Mouse (Mus musculus): Measurements from ENCODE around the gene Foxs1.

The Foxs1 gene

DNA sequence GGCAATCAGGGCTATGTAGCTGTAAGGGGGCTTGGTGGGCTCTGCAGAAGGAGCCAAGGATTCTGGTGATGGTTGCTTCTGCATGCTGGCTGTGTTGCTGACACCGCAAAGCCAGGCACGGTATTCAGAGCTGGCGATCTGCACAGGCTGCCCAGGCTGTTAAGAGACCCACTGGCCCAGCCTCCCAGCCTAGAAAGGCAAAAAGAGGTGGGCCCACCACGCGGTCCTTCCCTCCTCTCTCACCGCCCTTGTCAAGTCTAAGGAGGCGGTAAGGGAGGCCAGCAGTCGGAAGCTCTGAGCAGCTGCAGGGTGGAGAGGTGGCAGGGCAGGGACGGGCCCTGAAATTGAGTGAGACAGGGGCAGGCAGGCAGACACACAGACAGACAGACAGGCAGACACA lies at the start of gene Foxs1:
TSS of gene Foxs1 (minus strand) at position 161 of the 400 bp plus-strand sequence.
- DNase-seq (ENCODE audit: extremely low spot score, low read depth, low spot score): no peak

DNA sequence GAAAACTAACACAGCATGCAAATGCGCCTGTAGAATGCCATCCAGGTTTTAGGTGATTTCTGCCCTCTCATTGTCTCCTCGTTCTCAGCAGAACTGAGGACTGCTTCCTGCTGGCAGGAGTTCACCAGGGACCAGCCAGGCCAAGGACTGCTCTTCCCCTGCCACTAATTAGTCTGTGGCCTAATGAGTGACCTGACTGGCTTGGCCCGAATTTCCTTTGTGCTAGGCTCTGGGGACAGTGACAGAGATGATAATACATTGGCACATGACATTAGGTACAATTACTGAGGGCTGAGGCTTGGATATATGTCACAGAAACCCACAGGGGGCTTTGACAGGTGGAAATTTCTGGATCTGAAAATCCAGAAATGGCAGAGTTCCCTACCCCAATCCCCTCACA lies 44.0 kb upstream of the Foxs1 start:
- no peak for DNase-seq (ENCODE audit: extremely low spot score, low read depth, low spot score)

DNA sequence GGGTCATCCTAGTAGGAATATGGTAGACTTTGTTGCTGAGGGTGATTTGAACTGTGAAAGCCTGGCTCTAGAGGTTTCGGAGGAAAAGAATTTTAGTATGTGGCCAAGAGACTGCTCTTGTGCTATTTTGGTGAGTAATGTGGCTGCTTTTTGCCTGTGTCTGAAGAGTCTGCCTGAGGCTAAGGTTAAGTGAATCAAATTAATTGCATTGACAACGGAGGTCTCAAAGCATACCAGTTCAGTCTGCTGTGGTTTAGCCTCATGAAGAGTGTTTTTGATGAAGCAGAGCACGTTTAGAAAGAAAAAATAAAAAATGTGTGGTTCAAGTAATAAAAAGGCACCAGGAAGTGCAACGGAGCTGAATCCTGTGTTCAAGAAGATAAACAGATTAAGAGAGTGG lies 32.5 kb upstream of the Foxs1 start:
- DNase-seq (ENCODE audit: extremely low spot score, low read depth, low spot score): no peak

DNA sequence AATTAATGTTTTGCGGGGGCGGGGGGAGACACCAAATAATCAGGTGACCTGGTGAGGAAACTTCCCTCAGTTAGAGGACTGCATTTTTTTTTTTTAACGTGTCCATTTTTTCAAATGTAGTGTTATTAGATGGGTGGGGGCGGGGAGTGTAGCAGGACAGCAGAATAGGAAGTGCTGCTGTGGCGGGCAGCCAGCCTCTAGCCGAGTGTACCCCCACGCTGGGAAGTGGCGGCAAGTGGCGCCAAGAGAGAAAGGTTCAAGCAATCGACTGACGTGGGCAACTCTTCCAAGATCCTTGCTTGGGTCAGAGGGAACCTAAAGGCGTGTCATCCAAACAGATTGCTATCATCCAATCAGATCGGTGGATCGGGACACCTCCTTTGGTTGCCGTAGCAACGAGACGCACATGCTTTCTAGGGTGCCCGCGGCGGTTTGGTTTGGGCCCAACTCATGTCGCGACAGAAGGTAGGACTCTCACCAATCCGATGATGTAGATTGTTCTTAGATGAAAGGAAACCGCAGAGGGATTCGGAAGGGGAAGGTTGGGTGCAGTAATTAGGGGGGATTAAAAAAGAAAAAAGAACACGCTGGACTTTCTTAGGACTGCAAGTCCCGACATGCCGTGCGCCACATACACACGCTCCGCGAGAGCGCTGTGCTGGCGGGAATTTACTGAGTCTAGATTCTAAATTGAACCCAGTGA lies 29.2 kb upstream of the Foxs1 start, which contains the start of gene Ttll9:
TSS of gene Ttll9 (plus strand) at position 395 of the 703 bp plus-strand sequence.
- DNase-seq (ENCODE audit: extremely low spot score, low read depth, low spot score): peak; percentile 77

DNA sequence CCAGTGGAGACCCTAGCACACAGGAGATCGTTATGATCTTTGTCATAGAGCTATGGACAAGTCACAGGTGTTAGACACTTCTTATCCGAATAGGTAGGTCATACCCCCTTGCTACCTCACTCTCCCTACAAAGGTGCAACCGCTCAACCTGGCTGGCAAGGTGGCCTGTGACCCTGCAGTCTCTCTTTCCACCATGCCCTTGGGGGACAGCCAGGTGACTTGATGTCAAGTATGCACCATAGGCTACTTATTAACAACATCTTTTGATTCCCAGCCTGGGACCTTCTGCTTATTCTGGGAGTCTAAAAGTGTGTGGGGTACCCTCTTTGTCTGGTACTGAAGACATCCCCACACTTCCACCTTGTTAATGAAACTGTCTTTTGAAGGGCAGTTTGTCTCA lies 25.1 kb upstream of the Foxs1 start:
- no peak for DNase-seq (ENCODE audit: extremely low spot score, low read depth, low spot score)

DNA sequence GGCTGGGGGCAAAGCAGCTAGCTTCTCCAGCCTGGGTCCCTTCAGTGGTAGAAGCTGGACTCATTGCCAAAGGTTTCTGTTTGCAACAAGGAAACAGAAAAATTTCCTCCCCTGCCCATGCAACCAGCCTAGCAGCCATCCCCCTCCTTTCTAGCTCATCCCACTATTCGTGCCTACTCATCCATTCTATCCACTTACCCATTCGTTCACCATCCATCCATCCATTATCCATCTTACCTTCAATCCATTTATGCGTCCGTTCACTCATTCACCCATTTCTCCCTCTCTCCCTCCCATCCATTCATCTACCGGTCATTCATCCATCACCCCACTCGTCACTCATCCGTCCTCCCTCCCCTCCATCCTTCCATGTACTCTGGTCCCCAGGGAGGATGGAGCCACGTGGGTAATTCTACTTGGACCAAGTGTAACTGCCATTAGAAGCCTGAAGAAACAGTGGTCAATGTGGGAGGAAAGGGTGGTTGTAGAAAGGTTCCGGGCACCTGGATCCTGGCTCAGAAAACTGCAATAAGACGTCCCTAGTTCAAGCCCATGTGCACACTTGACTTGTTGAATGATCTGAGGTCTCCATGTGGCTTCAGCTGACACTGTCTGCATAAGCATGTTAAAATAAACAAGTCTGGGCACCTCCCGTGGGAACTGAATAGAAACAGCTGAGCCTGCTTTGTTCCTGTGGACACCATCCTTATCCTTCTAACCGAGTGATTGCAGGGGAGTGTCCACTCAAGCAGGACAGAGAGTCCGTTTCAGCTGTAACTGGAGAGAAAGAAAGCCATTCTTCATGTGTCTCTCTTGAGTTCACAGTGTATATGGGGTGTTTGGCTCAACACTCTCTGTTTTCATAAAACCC lies 19.1 kb upstream of the Foxs1 start:
- DNase-seq (ENCODE audit: extremely low spot score, low read depth, low spot score): no peak

DNA sequence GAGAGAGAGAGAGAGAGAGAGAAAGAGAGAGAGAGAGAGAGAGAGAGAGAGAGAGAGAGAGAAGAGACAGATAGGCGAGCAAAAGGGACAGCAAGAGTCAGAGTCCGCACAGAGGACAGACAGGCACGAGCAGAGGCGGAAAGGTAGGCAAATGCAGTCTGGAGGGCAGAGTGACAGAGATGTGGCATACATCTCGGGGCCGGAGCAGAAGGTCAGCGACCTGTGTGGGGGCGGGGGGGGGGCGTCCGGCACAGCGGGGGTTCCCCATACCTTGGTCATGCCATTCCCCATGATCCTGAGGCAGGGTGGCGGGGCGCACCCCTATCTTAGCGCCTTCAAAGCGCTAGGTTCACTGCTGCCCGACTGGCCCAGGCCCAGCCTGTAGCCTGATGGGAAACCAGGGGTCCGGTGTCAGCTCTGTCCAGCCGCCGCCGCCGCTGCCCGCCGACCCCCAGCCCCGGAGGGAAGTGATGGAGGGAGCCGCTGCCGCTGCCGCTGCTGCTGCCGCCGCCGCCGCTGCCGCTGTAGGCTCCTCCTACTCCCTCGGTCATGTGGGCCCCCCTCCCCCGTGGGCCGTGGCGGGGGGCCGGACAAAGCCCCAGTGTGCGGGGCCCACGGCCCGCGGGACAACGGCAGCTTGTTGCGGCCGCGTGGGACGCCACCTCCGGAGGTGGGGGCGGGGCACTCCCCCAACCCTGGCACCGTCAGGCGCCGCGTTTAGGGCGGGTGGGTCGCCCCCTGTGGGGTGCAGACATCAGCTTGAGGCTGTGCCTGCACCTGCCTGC lies 18.2 kb upstream of the Foxs1 start, which contains the start of gene Dusp15:
TSS of gene Dusp15 (minus strand) at position 634 of the 785 bp plus-strand sequence.
- no peak for DNase-seq (ENCODE audit: extremely low spot score, low read depth, low spot score)

DNA sequence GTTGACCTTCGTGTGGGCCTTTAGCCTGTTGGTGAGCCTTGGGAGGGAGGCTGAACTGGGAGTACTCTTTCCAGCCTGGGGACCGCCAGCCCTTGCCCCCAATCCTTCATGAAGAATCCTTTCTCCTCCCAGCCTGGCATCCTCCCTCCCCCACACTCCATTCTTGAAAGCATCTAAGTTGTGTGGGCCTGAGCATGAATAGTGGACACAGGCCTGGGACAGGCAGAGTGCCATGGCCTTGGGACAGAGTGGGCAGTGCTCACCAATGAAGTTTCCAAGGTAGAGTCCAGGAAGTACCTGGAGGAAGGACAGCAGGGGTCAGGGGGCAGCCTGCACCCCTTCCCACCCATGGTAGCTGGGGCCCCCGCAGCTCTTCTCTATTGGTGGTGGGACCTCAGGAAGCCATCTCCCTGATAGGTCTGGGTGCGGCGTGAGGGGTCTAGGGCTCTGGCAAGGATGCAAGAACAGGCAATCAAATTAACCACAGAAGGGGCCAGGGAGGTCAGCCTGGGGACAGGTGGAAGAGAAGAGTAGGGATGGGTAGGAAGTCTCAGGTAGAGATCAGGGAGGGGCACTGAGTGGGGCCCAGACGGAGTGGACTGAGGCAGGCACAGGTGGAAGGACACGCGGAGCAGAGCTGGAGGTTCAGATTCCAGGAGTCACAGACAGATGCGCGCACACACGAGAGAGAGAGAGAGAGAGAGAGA lies 17.5 kb upstream of the Foxs1 start:
- DNase-seq (ENCODE audit: extremely low spot score, low read depth, low spot score): no peak

DNA sequence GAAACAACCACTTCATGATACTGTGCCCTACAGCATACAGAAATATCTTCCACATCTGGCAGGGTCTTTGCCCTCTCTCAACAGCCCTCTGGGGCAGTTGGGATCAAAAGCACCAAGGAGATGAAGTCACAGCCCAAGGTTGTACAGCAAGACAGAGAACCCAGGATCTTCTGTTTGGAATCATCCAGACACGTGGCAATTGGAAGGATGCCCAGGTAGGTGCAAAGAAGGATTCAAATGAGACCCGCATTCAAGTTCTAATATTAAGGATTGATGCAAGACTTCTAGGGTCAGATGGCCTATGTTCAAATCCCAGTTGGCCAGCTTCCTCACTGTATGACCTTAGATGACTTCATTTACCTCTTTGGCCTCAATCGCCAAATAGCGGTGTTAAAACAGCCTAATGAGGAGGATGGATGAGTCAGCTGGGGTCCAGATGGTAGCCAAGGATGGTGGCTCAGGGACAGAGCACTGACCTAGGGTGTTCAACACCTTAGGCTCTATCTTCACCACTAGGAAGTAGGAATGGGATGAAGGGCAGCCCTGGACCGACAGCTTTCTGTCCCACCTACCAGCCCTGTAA lies 15.5 kb upstream of the Foxs1 start:
- no peak for DNase-seq (ENCODE audit: extremely low spot score, low read depth, low spot score)

DNA sequence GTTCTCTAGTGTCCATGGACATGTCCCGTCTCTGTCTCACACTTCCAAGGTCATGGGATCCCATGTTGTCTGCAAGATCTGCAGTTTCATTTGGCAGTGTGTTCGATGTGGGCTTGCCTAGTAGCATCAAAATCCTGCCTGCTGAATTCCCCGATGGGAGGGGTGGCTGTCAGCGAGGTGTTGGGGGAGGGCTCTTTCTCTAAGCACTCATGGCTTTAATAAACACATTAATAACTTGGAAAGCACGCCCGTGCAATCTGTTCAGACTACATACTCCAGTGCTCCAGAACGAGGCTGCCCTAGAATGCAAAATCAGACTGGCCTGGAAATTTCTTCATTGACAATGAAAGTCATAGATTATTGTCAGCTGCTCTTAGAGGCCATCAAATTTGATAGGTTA lies 14.1 kb upstream of the Foxs1 start:
- no peak for DNase-seq (ENCODE audit: extremely low spot score, low read depth, low spot score)

DNA sequence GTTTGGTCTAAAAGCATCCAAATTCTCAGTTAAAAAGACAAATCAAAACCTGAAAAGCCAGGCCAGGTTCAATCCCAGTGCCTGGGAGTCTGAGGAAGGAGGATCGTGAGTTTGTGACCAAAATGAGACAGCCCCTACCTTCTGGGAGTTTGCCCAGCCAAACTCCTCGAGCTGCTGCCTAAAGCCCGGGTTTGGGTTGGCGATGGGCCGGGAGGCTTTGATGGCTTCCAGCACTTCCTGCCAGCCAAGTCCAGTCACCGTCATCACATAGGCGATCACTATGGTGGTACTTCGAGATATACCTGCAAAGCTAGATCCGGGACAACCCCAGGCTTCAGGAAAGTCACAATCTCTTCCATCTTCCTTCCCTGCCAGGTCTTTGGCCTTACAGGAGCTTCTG lies 11.0 kb upstream of the Foxs1 start:
- no peak for DNase-seq (ENCODE audit: extremely low spot score, low read depth, low spot score)

DNA sequence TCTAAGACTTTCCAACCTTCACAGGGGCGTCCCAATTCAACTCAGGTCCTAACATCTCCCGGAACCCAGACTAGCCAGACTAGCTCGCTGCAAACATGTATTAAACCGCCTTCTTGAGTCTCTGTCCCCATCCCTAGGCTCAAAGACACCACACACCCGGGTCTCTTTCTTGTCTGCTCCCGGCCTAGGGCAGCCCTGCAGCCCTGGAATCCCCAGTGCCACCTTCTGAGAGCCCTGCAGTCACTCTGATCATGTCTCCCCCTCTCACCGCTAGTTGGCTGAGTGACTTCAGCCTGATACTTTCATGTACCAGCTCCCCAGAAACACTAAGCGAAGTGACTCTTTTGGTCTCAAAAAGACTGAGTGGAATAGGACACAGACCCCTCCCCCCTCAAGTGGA lies 10.6 kb upstream of the Foxs1 start:
- no peak for DNase-seq (ENCODE audit: extremely low spot score, low read depth, low spot score)

DNA sequence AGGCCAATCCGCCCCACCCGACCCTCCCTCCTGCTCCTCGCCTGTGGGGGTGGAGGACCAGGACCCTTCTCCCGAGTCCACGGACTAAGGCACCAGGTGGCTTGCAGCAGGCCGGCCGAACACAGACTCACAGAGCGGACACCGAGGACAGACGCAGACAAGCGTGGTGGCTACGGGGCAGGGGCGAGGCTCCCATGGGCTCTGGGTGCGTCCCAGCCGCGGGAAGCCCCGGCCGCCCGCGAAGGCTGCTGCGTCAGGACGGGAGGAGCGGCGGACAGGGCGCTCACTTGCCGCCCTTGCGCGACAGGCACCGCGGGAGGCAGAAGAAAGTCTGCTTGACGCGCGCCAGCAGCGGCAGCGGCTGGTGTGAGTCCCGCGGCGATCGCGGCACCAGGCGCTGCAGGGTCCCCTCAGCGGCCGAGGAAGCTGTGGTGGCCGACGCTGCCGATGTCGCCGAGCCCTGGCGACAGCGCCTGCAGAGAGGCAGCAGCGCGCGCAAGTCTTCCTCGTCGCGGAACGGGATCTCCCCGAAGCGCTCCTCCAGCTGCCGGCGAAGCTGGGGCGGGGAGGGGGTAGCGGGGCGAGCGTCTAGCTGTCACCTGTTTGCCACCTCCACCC lies 10.0 kb upstream of the Foxs1 start:
- no peak for DNase-seq (ENCODE audit: extremely low spot score, low read depth, low spot score)

DNA sequence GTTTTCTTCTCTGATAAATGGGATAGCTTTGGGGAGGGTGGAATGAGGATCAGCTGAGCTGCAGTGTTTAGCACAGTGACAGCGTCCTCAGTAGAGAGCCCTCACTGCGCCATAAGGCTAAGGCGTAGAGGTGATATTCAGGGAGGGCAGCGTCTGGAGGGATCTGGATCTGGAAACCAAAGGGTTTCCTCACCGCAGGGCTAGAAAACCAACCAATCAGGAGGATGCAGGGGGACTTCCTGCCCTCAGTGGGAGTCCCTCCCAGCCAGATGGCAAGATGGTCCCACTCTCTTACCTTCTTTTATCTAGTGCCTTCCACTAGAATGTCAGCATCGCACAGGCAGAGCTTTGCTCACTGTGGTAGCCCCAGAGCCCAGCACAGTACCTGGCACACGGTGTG lies 8.8 kb upstream of the Foxs1 start:
- no peak for DNase-seq (ENCODE audit: extremely low spot score, low read depth, low spot score)

DNA sequence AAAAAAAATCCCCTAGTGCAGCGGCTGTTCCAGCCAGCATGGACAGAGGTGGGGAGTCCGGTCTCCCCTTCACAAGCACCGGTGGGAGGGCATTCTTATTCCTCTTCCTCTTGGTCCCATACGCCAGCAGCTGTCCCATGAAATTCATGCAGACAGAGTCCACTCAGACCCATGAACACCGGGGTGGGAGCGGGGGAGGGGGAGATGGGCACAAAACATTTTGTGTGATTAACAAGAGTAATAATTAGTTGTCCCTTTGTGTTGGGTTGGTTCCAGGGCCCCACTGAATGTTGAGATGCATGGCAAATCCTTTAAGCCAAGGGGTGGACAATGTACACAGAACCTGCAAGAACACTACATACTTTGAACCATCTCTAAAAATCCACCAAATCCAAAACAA lies 8.1 kb upstream of the Foxs1 start:
- no peak for DNase-seq (ENCODE audit: extremely low spot score, low read depth, low spot score)

DNA sequence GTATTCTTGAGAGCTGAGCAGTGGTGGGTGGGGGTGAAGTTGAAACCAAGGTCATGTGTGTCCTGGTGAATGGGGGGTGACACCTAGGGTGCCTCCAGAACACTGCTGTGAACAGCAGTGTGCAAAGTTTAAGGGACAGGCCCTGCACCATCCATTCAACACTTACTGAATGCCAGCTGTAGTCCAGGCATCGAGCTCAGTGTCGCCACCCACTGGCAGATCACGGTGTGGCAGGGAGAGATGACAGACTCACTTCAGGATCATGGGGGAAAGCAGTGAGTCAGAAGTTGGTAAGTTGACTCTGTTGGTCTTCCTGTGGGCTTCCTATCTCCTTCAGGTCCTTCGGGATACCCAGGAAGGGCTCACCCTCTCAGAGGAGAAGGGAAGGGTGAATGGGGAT lies 6.8 kb upstream of the Foxs1 start:
- no peak for DNase-seq (ENCODE audit: extremely low spot score, low read depth, low spot score)

DNA sequence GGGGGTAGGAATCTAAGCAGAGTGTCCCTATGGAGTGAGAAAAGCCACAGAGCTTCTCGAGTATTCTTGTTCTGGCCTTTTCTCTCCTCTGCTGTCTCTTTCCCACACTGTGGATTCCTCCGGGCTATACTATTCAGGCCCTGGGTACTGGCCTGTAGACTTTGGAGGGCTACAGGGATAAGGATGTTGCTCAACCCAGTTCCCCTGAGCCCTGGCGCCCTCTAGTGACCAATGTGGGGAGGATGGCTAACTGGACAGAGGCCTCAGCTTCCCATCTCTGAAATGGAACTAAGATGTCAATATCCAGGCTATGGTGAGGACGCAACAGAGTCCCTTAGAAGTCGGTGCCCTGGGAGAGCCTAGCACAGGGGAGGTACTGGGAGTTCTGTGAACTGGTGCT lies 606 bp upstream of the Foxs1 start:
- DNase-seq (ENCODE audit: extremely low spot score, low read depth, low spot score): no peak

DNA sequence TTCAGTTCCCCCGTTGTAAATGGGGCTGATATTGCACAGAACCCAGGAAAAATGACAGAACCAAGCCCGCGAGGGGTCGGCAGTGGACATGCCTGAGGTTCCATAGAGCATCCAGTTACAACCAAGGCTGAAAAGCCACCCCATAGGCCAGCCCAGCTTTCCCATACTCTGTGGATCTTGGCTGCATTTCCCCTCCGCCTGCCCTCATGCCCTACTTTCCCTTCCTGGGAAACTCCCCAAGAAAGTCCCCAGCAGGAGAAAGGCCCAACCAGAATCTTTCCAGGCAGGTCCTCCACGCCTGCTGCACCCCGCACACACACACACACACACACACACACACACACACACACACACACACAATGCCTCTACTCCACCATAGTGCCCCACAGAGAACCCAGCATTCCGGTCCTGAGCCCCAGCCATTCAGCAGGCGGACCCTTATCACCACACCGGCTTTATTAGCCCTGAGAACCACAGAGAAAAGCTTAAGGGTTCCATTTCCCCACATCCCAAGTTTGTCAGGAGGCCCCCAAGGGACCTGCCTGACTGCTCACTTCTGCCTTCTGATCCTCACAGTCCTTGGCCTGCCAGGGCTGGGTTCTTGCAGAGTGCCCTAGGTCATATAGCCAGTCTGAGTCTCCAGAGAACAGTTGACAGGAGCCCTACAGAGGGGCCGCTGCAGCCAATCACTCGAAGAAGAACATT lies 1.4 kb downstream of the Foxs1 start:
- DNase-seq (ENCODE audit: extremely low spot score, low read depth, low spot score): no peak

DNA sequence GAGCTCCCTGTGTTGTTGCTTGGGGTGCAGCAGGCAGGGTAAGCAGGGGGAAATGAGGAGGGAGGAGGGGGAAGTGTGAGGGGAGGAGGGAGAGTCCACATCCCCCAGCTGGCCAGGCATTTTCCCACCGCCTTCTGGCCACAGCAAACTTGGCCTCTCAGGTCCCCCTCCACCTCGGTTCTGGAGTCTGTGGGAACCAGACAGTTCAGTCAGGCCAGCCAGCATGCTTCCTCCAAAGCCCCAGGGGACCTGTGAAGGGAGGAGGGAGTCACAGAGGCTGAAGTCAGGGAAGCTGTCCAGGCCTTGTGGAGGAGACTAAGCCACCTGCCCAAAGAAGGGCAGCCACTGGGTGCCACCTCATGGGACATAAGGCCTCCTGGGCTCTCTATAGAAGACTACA lies 2.7 kb downstream of the Foxs1 start:
- no peak for DNase-seq (ENCODE audit: extremely low spot score, low read depth, low spot score)

DNA sequence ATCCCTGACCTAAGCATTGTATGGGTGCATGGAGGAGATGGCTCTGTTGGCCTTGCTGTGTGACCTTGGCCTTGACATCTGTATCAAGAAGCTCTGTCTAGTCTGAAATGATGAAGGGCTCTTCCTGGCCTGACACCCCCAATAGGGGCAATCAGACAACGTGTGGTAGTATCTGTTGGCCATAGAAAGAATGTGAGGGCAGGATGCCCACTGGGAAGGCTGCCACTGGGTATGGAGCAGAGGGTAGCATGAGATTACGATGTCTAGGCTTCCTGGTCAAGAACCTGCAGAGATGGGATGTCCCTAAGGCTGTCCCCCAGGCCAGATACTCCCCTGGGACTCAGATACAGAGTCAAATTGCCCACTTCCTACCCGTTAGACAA lies 4.0 kb downstream of the Foxs1 start:
- no peak for DNase-seq (ENCODE audit: extremely low spot score, low read depth, low spot score)
